Mouse (Mus musculus) lung, adult 18-20 months (tissue): Measurements from ENCODE around the gene Tmem25.
A peak's percentile ranks its signal among the peaks of the same experiment; 100 is the strongest.
"Not testable (repeated sequence)": the region's sequence is repeated elsewhere in the genome, so short reads cannot be mapped to it uniquely, and the experiment has no call there.

Experiments
- DNase-seq, 2 experiments: peaks; one replicate each; pipeline ENCODE4 v3.0.0; 2022; ENCODE audit warnings: mixed read lengths in 2 of 2

The Tmem25 gene

DNA sequence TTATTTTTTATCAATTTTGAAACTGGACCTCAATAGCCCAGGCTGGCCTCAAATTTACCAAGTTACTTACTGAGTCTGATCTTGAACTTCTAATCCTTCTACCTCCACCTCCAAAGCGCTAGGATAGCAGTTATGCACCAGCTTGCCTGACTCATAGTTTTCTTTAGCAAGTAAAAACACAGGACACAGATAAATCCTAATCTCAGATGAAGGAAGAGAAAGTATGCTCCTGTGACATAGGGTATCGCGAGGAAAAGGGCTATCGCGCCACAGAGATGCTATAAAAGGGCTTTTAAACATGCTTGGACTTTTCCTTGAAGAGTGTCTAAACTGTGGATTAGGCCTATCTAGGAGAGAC is 26.7 kb downstream of the Tmem25 start:
- DNase-seq = no peak

DNA sequence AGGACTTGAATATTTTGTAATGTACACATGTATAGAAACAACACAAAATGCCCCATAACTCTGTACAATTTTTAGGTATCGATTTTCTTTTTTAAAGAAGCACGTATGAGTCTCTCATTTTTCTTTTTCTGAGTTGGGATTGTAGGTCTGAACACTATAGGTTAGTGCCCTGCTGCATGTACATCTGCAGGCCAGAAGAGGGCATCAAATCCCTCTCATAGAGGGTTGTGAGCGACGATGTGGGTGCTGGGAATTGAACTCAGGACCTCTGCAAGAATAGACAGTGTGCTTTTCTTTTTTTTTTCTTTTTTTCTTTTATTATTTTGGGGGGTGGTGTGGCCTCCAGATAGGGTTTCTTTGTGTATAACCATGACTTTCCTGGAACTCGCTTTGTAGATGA is 27.7 kb downstream of the Tmem25 start:
- DNase-seq = no peak

DNA sequence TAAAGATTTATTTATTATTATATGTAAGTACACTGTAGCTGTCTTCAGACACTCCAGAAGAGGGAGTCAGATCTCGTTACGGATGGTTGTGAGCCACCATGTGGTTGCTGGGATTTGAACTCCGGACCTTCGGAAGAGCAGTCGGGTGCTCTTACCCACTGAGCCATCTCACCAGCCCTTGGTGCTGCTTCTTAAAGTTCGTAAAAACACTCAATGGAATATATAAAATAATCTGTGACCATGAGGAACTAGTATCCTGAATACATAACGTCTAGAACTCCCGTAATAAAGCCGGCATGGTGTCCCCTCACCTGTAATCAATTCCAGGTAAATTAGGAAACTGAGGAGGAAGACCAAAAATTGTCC is 31.1 kb downstream of the Tmem25 start:
- not testable (repeated sequence) for DNase-seq

DNA sequence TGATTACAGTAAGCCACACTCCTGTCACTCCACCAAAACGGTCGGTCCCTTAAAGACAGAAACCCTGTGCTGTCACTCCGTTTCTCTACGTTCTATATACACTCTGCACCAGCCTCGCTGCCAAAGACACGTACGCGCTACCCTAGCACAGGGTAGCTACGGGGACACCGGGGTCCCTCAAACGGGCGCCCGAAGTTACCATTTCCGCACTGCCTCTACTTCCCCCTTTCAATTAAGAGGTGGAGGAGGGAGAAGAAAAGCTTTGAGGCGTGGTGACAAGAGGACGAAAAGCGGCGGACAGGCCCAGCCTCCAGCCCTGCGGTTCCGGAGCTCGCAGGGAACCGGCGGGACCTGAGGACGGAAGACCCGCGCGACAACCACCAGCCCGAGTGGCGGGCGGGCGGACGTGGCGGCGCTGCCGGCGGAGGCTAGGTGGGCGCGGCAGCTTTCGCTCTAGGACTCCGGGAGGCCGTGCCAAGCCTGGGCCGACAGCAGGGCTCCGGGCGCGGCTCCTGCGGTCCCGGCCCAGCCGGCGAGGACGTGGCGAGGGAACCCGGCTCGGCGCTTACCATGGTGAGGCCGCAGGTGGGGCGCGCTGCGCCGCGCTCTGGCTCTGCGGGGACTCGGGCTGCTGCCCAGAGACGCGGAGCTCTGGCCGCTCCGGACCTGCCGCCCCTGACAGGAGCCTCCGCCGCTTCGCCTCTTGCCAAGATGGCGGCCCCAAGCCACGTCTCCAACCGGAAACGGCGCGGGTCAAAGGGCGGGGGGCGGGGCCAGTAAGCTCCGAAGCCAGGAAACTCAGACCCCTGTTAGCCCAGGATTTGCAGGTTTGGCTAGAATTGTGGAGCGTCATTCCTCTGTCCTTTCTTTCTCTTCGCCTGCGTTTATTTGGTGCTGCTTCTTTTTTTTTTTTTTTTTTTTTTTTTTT is 31.7 kb downstream of the Tmem25 start, which contains the start of the genes Arcn1 and Ift46:
Arcn1 (minus strand) TSS at position 745 of the 928 bp plus-strand sequence.
Ift46 (plus strand) TSS at position 808 of the 928 bp plus-strand sequence.
- DNase-seq = peak; percentile 82 to 85

DNA sequence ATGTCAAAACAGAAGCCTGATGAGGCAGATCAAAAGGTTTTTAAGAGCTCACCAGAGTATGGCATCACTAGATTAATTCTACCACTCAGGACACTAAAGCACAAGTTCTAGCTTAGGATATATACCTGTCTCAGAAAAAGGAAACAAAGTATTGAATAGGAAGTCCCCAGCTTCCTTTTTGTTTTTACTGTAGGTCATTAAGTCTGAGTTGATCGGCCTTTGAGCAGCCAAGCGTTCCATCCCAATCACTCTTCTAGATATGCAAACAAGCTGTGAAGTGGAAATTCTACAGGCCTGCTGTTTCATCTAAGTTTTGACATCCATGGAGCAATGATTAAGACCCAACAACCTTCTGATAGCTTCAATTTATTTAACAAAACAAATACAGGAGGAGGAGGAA is 38.2 kb downstream of the Tmem25 start:
- no peak for DNase-seq

DNA sequence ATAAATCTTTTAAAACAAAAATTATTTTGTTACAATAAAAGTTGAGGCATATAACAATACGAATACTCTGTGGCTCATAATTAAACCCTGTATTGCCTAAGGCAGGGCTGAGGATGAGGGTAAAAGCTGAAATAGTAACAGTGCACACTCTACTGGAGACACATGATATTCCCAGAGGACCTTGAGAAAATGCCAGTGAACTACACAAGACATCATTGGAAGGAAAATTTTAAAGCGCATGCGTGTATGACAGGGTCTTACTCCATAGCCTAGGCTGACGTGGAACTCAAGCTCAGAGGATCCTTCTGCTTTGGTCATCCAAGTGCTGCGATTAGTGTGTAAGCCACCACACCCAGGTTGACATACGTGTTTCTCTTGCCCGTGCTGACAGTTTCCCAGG is 50.6 kb downstream of the Tmem25 start:
- DNase-seq = no peak

DNA sequence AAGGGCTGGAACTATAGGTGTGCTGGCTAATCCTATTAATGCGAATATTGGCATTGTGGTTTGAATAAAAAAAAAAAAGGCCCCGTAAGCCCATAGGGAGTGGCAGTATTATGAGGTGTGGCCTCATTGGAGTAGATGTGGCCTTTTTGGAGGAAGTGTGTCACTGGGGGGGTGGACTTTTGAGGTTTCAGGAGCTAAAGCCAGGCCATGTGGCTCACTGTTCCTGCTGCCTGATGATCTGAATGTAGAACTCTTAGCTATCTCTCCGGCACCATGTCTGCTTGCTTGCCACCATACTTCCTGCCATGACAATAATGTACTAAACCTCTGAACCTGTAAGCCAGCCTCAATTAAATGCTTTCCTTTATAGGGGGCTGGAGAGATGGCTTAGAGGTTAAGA is 51.8 kb downstream of the Tmem25 start:
- no peak for DNase-seq

DNA sequence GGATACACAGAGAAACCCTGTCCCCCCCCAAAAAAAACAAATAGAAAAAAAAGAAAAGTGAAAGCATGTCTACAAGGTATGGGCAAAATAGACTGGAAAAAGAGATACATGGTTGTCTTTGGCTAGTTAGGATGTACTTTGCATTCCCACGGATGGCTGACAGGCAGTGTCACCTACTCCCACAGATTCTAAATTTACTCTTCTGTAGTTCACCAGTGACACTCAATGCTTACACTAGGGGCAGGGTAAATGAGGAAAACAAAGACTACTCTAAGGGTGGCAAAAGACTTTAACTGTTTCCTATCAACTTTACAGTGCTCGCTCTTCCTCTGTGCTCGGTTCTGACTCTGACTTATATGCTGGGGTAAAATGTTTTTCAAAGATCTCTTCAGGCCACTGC is 52.4 kb downstream of the Tmem25 start:
- no peak for DNase-seq

DNA sequence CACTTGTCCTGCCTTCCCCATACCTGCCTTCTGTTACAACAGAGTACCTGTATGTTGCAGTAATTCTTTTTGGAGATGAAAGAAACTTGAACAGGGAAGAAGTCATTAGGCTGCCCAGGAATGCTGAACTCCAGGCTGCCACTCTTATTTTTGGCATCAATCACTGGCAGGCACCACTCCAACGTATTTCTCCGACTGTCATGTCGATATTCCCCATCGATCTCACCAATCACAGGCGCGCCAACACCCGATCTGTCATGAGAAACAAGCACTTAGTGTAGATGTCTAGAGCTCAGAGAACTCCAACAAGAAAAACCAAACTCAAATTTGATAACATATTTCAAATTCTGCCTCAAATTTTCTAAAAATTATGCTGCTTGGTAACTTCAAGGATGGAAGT is 53.7 kb downstream of the Tmem25 start:
- no peak for DNase-seq
